Mouse (Mus musculus): ENCODE results near the gene Sorbs1.

The Sorbs1 gene

GRCm38 (mm10) chr19:40487561-40487960 is 26.0 kb downstream of the Sorbs1 start:
- H3K36me3 ChIP-seq (ENCODE audit: insufficient read depth, low read length) = peaks cover 6% of the 10 kb centered on the region; the same call in 1 of the 2 replicates
- no peaks in the 10 kb centered on the region for H3K27me3 ChIP-seq (ENCODE audit: insufficient read depth, low read length)
- H3K9me3 ChIP-seq (ENCODE audit: low read length) = 0 out of 2 replicates have a peak, but pooled peaks cover 5% of the 10 kb centered on the region
- TF ChIP-seq CTCF (conservative IDR thresholded peaks at IDR 0.05; ENCODE audit: low read length) = no peak
- no peak for TF ChIP-seq NANOG (IDR thresholded peaks at IDR 0.05; ENCODE audit: borderline replicate concordance, low read length)
- no peak for TF ChIP-seq POU5F1 (IDR thresholded peaks at IDR 0.05; ENCODE audit: borderline replicate concordance, low read length)
- peaks cover 18% of the 10 kb centered on the region for H3K4me1 ChIP-seq (replicated peaks; ENCODE audit: low read depth, low read length)
- H3K4me3 ChIP-seq (replicated peaks; ENCODE audit: low read length) = no peak overlapping the region

- no peaks in the 10 kb centered on the region for H3K27me3 ChIP-seq (ENCODE audit: insufficient read depth, low read length)
- 0 out of 2 replicates have a peak, but pooled peaks cover 5% of the 10 kb centered on the region for H3K9me3 ChIP-seq (ENCODE audit: low read length)
- peaks cover 11% of the 10 kb centered on the region; the same call in 1 of the 2 replicates for H3K36me3 ChIP-seq (ENCODE audit: insufficient read depth, low read length)
- peaks cover 5% of the 10 kb centered on the region; the same call in 1 of the 2 replicates for H3K4me1 ChIP-seq (replicated peaks; ENCODE audit: low read depth, low read length)
- TF ChIP-seq CTCF (conservative IDR thresholded peaks at IDR 0.05; ENCODE audit: low read length) = no peak
- TF ChIP-seq NANOG (IDR thresholded peaks at IDR 0.05; ENCODE audit: borderline replicate concordance, low read length) = no peak
- no peak for TF ChIP-seq POU5F1 (IDR thresholded peaks at IDR 0.05; ENCODE audit: borderline replicate concordance, low read length)
- no peak overlapping the region for H3K4me3 ChIP-seq (replicated peaks; ENCODE audit: low read length)
Observed at GRCm38 (mm10) chr19:40481115-40481514, 32.5 kb downstream of the Sorbs1 start.

DNA sequence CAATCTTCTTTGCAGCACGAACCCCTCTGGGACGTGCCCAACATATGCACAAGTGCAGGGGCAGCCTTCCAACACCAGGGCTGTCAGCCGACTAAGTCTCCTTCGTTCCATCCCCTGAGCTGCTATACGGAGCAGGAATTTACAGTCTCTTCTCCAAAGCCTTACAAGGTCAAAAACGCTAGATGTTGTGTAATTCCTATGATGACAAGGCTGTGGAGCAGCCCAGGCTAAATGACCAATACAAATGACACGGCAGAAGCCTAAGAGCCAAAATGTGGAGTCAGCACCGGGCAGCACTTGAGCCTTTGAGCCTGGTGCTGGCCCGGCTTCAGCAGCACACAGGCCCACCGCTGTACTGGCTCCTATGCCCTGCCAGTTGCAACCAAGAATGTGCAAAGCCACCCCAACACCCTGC is 35.4 kb downstream of the Sorbs1 start:
- Histone ChIP-seq H3K4me3 (replicated peaks; ENCODE audit: low read length) (no peak overlapping the region), H3K4me1 (replicated peaks; ENCODE audit: low read depth, low read length) (peaks cover 12% of the 10 kb centered on the region), H3K9me3 (ENCODE audit: low read length) (no peaks in the 10 kb centered on the region), H3K36me3 (ENCODE audit: insufficient read depth, low read length) (0 out of 2 replicates have a peak, but pooled peaks cover 8% of the 10 kb centered on the region), H3K27me3 (ENCODE audit: insufficient read depth, low read length) (no peaks in the 10 kb centered on the region)
- no peak for TF ChIP-seq NANOG (IDR thresholded peaks at IDR 0.05; ENCODE audit: borderline replicate concordance, low read length)
- no peak for TF ChIP-seq POU5F1 (IDR thresholded peaks at IDR 0.05; ENCODE audit: borderline replicate concordance, low read length)
- TF ChIP-seq CTCF (conservative IDR thresholded peaks at IDR 0.05; ENCODE audit: low read length) = no peak

DNA sequence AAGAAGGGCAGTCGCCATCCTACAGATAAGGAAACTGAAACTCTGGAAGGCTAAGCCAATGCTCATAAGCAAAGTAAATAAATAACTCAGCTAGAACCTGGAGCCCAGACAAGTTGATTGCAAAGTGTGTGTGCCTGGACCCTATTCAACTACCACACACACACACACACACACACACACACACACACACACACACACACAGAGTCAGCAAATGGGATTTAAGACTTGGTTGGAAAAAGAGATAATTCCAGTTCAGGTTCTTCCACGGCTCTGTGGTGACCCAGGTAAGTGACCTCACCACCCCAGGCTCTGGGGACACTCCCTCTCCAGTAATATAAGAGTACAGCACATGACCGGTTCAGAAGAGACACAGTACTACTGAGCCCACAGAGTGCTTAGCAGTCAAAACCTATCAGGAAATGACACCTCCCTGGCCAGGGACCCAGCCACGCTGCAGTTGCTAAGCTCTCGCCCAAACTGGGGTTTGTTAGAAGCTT is 36.1 kb downstream of the Sorbs1 start:
- Histone ChIP-seq H3K4me1 (replicated peaks; ENCODE audit: low read depth, low read length) (peaks cover 13% of the 10 kb centered on the region), H3K9me3 (ENCODE audit: low read length) (no peaks in the 10 kb centered on the region), H3K27me3 (ENCODE audit: insufficient read depth, low read length) (no peaks in the 10 kb centered on the region), H3K4me3 (replicated peaks; ENCODE audit: low read length) (no peak overlapping the region), H3K36me3 (ENCODE audit: insufficient read depth, low read length) (0 out of 2 replicates have a peak, but pooled peaks cover 8% of the 10 kb centered on the region)
- TF ChIP-seq NANOG (IDR thresholded peaks at IDR 0.05; ENCODE audit: borderline replicate concordance, low read length) (no peak), CTCF (conservative IDR thresholded peaks at IDR 0.05; ENCODE audit: low read length) (no peak), POU5F1 (IDR thresholded peaks at IDR 0.05; ENCODE audit: borderline replicate concordance, low read length) (no peak)

DNA sequence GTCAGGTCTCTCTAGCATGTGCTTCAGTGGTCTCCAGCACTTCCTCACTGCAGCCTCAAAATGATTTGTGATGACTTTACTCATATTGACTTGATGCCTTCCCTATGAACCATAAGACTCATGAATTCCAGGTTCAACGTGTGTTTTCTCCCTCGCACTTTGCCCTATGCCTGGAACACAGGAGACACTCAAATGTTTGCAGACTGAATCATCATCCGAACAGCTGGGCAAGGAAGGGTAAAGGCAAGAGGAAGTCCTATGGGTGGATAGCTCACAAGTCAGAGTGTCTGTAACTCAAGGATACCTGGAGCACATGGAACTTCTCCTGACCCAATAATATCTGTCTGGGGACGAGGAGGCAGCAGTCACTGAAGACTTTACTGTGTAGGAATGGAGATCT is 37.1 kb downstream of the Sorbs1 start:
- Histone ChIP-seq H3K4me3 (replicated peaks; ENCODE audit: low read length) (no peak overlapping the region), H3K36me3 (ENCODE audit: insufficient read depth, low read length) (0 out of 2 replicates have a peak, but pooled peaks cover 8% of the 10 kb centered on the region), H3K9me3 (ENCODE audit: low read length) (no peaks in the 10 kb centered on the region), H3K27me3 (ENCODE audit: insufficient read depth, low read length) (no peaks in the 10 kb centered on the region), H3K4me1 (replicated peaks; ENCODE audit: low read depth, low read length) (peaks cover 13% of the 10 kb centered on the region)
- TF ChIP-seq POU5F1 (IDR thresholded peaks at IDR 0.05; ENCODE audit: borderline replicate concordance, low read length) (no peak), NANOG (IDR thresholded peaks at IDR 0.05; ENCODE audit: borderline replicate concordance, low read length) (no peak), CTCF (conservative IDR thresholded peaks at IDR 0.05; ENCODE audit: low read length) (no peak)

GRCm38 (mm10) chr19:40471526-40472245 is 41.9 kb downstream of the Sorbs1 start:
- Histone ChIP-seq H3K4me3 (replicated peaks; ENCODE audit: low read length) (no peak overlapping the region), H3K36me3 (ENCODE audit: insufficient read depth, low read length) (0 out of 2 replicates have a peak, but pooled peaks cover 8% of the 10 kb centered on the region), H3K27me3 (ENCODE audit: insufficient read depth, low read length) (no peaks in the 10 kb centered on the region), H3K9me3 (ENCODE audit: low read length) (no peaks in the 10 kb centered on the region), H3K4me1 (replicated peaks; ENCODE audit: low read depth, low read length) (peaks cover 13% of the 10 kb centered on the region)
- TF ChIP-seq CTCF (conservative IDR thresholded peaks at IDR 0.05; ENCODE audit: low read length) = no peak

DNA sequence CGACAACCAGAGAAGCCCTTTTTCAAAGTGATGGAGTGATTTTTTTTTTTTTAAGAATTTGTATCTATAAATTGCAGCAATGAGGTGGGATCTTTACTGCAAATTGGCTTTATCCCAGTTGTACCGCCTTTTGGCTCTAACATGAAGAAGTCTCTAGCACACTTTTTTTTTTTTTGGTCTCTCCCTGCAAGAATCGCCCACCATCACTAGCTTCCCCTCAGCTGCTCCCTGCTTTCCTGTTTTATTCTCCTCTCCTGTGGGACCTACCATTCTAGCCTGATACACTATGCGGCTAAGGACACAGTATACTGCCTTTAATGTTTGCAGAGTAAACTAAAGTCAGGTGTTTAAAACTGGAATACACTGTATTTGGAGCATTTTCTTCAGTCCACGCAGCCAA is 43.8 kb downstream of the Sorbs1 start:
- H3K36me3 ChIP-seq (ENCODE audit: insufficient read depth, low read length) = no peaks in the 10 kb centered on the region
- no peaks in the 10 kb centered on the region for H3K27me3 ChIP-seq (ENCODE audit: insufficient read depth, low read length)
- H3K4me3 ChIP-seq (replicated peaks; ENCODE audit: low read length) = no peak overlapping the region
- peaks cover 13% of the 10 kb centered on the region for H3K4me1 ChIP-seq (replicated peaks; ENCODE audit: low read depth, low read length)
- no peak for TF ChIP-seq POU5F1 (IDR thresholded peaks at IDR 0.05; ENCODE audit: borderline replicate concordance, low read length)
- H3K9me3 ChIP-seq (ENCODE audit: low read length) = no peaks in the 10 kb centered on the region

- TF ChIP-seq NANOG (IDR thresholded peaks at IDR 0.05; ENCODE audit: borderline replicate concordance, low read length) (no peak), POU5F1 (IDR thresholded peaks at IDR 0.05; ENCODE audit: borderline replicate concordance, low read length) (no peak), CTCF (conservative IDR thresholded peaks at IDR 0.05; ENCODE audit: low read length) (no peak)
- no peaks in the 10 kb centered on the region for H3K27me3 ChIP-seq (ENCODE audit: insufficient read depth, low read length)
Observed at GRCm38 (mm10) chr19:40468308-40468707, 45.3 kb downstream of the Sorbs1 start.

GRCm38 (mm10) chr19:40467810-40468209 is 45.8 kb downstream of the Sorbs1 start:
- no peaks in the 10 kb centered on the region for H3K27me3 ChIP-seq (ENCODE audit: insufficient read depth, low read length)
- H3K36me3 ChIP-seq (ENCODE audit: insufficient read depth, low read length) = no peaks in the 10 kb centered on the region
- H3K4me1 ChIP-seq (replicated peaks; ENCODE audit: low read depth, low read length) = peaks cover 14% of the 10 kb centered on the region
- no peak overlapping the region for H3K4me3 ChIP-seq (replicated peaks; ENCODE audit: low read length)
- TF ChIP-seq POU5F1 (IDR thresholded peaks at IDR 0.05; ENCODE audit: borderline replicate concordance, low read length) = no peak
- no peak for TF ChIP-seq CTCF (conservative IDR thresholded peaks at IDR 0.05; ENCODE audit: low read length)
- TF ChIP-seq NANOG (IDR thresholded peaks at IDR 0.05; ENCODE audit: borderline replicate concordance, low read length) = no peak
- no peaks in the 10 kb centered on the region for H3K9me3 ChIP-seq (ENCODE audit: low read length)

More at GRCm38 (mm10) chr19:40468308-40468707, 45.3 kb downstream of the Sorbs1 start:
- H3K36me3 ChIP-seq (ENCODE audit: insufficient read depth, low read length) = no peaks in the 10 kb centered on the region
- H3K4me3 ChIP-seq (replicated peaks; ENCODE audit: low read length) = no peak overlapping the region
- no peaks in the 10 kb centered on the region for H3K9me3 ChIP-seq (ENCODE audit: low read length)
- peaks cover 12% of the 10 kb centered on the region for H3K4me1 ChIP-seq (replicated peaks; ENCODE audit: low read depth, low read length)

Data from E14TG2a.4 (cell line).